Mouse (Mus musculus) neural tube, embryonic 12.5 days (tissue): Measurements from ENCODE around the gene Rfx4. TPM values are rescaled to one million over a fixed set of nuclear protein-coding genes. Genes with fewer than 3 reads are reported as not detected.
A peak's percentile ranks its signal among the peaks of the same experiment; 100 is the strongest.

Experiments used
- ATAC-seq: fragments of 200-750 bp; cut with Nextera tagmentation; 2 replicates; pipeline ENCODE4 v1.8.0; 2017; ENCODE audit warnings: low read depth, mild to moderate bottlenecking, moderate TSS enrichment, moderate library complexity; ENCODE audit not compliant: low FRiP score
- H3K27ac ChIP-seq: fragments of 300-500 bp; sonication (generic); 2 replicates; pipeline ENCODE4 v1.5.1; 2016
- H3K27me3 ChIP-seq: fragments of 300-500 bp; sonication (generic); replicated peaks from 2 replicates; pipeline ENCODE4 v1.6.1; 2016; ENCODE audit warnings: mild to moderate bottlenecking
- H3K36me3 ChIP-seq: fragments of 300-500 bp; sonication (generic); 2 replicates; pipeline ENCODE4 v1.6.1; 2016; ENCODE audit warnings: mild to moderate bottlenecking
- H3K4me1 ChIP-seq: fragments of 300-500 bp; sonication (generic); 2 replicates; pipeline ENCODE4 v1.6.1; 2016
- H3K4me2 ChIP-seq: fragments of 300-500 bp; sonication (generic); replicated peaks from 2 replicates; pipeline ENCODE4 v1.6.1; 2016; ENCODE audit warnings: mild to moderate bottlenecking
- H3K4me3 ChIP-seq: fragments of 300-500 bp; sonication (generic); 2 replicates; pipeline ENCODE4 v1.5.1; 2016
- H3K9ac ChIP-seq: fragments of 300-500 bp; sonication (generic); 2 replicates; pipeline ENCODE4 v1.6.1; 2016; ENCODE audit warnings: mild to moderate bottlenecking
- H3K9me3 ChIP-seq: fragments of 300-500 bp; sonication (generic); 2 replicates; pipeline ENCODE4 v1.6.1; 2016; ENCODE audit warnings: mild to moderate bottlenecking
- WGBS: fragments of 180-500 bp; shearing (Covaris S2); methylation state at CpG from one replicate; pipeline ENCODE4 v1.1.7; 2016; 5-methylcytosine and 5-hydroxymethylcytosine counted together
- polyA plus RNA-seq: library from polyadenylated mRNA; unstranded; fragments of >200 nt; fragmentation: Nextera tagmentation; extraction: Ambion mirVana; gene quantifications from 2 replicates; pipeline ENCODE4 v1.2.1, GENCODE M21; 2016

The Rfx4 gene
- polyA plus RNA-seq, 1 experiment from 2014 or later = 46.0 TPM

DNA sequence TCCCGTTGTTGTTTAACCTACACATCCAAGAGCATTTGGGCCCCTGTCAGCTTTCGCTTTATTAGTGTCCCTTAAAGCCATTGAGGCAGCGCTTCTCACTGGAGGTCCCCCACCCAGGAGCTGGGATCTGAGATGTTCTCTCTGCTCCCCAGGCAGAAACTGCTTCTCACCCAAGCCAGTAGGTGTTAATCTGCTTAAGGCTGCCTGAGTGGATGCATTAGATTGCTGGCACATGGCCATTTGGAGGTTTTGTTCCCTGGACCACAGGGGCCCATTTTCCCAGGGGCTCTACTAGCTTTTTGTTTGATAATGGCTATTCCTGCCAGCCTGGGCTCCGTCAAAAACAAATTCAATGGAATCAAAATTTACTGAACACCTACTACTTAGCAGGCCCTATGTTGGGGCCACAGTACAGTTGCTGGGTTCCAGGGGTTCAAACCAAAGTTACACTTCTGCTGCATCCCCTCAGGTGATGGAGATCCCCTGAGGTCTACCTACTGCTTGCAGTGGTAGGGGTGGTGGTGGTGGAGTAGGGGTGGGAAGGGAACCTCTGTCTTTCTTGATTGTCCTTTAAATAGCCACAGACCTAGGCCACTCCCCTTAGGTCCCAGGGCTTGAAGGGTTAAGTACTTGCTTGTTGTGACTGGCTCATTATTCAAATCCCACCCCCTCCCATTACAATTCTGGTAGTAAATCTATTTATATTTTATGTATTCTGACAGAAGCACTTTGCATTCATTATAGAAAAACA, 133.4 kb downstream of the Rfx4 start:
- no peak overlapping the region for H3K4me3 ChIP-seq
- H3K9ac ChIP-seq = no peak overlapping the region
- no peak overlapping the region for H3K27ac ChIP-seq
- 53% methylated on average over 4 of the region's 4 CpGs for WGBS
- no peak for ATAC-seq
- H3K36me3 ChIP-seq = peaks cover 15% of the 10 kb centered on the region
- no peaks in the 10 kb centered on the region for H3K27me3 ChIP-seq
- H3K4me1 ChIP-seq = no peaks in the 10 kb centered on the region
- no peaks in the 10 kb centered on the region for H3K9me3 ChIP-seq
- H3K4me2 ChIP-seq = no peak overlapping the region

DNA sequence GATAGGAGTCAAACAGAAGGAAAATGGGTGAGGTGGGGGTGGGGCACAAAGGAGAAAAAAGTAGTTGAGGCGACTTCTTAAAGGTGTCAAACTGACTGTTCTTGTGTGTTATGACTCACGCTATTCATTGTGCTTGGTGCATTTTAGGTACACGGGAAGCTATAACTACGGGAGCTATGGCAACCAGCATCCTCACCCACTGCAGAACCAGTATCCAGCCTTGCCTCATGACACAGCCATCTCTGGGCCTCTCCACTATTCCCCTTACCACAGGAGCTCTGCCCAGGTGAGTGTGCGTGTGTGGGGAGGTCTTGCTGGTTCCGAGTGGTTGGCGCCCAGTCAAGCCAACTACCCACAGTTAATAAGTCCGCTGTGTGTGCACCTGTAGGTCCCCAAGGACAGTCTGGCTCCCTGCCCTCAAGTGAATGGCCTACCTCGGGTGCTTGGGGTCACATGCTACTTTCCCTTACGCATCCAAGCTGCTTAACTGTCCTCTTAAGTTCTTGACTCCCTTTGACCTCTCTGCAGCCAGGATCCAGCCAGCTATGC, 140.0 kb downstream of the Rfx4 start:
- Histone ChIP-seq H3K9ac (no peak overlapping the region), H3K27me3 (no peaks in the 10 kb centered on the region), H3K9me3 (no peaks in the 10 kb centered on the region), H3K4me2 (no peak overlapping the region), H3K36me3 (peaks cover 69% of the 10 kb centered on the region), H3K27ac (no peak overlapping the region), H3K4me1 (peaks cover 12% of the 10 kb centered on the region), H3K4me3 (no peak overlapping the region)
- no peak for ATAC-seq
- 92% methylated on average over 10 of the region's 10 CpGs for WGBS

DNA sequence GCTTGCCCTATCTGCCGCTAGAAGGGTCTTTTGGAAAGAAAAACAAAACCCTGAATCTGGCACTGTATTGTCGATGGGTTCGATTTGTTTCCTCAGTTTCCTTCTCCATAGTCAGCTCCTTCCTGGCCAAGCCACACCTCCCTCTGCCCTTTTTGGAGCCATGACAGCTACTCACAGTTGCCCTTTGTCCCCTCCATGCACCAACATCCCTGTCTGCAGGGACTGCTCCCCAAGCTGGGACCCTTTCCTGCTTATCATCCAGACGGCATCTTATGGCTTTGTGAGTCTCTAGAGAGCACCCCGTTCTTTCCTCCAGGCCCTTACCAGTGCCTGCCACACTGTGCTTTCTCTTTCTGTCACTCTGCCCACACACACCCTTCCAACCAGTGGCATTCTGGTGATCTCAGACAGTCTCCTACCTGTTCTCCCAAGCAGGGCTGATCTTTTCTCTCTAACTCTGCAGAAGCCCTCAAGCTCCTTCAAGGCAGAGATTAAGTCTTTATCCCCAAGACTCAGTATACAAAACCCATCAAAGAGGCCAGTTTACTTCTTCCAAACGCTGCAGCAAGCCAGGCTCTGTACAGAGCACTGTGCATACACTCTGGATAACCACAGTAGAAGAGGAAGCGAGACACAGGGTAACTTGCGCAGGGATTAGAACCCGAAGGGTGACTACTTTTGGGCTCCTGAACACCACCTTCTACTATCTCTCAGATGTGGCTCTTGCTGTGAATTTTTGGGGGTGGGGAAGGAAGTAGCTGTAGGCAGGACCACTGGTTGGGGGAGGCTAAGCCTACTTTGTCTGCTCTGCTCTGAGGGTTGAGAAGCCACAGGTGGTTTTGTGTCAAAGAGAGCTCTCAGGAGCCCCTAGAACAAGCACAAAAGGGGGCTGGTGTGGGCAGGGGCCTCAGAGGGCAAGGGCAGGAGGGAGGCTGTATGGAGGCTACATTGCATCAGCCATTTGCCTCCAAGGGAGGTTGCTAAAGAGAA, 141.4 kb downstream of the Rfx4 start:
- H3K27me3 ChIP-seq = no peaks in the 10 kb centered on the region
- H3K9ac ChIP-seq = no peak overlapping the region
- 75% methylated on average over 9 of the region's 9 CpGs for WGBS
- H3K36me3 ChIP-seq = peaks cover 68% of the 10 kb centered on the region
- no peak overlapping the region for H3K27ac ChIP-seq
- no peak overlapping the region for H3K4me2 ChIP-seq
- no peak overlapping the region for H3K4me3 ChIP-seq
- ATAC-seq = no peak
- H3K4me1 ChIP-seq = peaks cover 12% of the 10 kb centered on the region
- no peaks in the 10 kb centered on the region for H3K9me3 ChIP-seq

DNA sequence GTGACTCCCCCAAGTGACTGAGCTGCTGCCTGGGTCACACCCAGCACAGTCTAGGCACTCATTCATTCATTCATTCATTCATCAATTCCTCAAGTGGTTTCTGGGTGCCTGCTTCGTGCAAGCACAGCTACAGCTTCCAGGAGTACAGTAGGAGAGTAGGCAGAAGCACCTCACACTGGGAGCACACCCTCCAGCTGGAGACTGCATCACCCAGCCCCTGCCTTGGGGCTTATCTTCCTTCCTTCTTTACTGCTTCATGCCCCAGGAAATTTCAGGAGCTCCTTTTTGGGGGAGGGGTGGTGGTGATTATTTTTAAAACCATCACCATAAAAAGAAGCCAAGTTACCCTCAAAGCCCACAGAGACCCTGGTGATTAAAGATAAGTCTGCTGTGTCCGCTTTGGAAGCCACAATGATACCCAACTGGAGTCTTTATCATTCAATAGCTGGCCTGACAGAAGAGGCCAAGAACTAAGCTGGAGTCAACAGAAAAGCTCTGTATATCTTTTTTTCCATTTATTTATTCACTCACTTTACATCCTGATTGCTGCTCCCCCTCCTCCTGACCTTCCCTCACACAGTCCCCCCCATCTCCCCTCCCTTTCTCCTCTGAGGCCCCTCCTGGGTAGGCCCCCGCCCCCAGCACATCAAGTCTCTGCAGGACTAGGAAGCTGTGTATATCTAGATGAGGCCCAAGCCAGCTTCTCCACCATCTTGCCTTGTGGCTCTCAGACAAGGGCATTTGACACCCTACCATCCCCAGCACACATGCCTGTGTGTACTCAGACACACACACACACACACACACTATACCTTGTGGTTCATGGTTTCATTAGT, 142.5 kb downstream of the Rfx4 start:
- ATAC-seq = no peak
- peaks cover 67% of the 10 kb centered on the region for H3K36me3 ChIP-seq
- H3K9ac ChIP-seq = no peak overlapping the region
- no peak overlapping the region for H3K4me3 ChIP-seq
- no peaks in the 10 kb centered on the region for H3K9me3 ChIP-seq
- WGBS = 77% methylated on average over 3 of the region's 3 CpGs
- H3K4me2 ChIP-seq = no peak overlapping the region
- no peaks in the 10 kb centered on the region for H3K27me3 ChIP-seq
- no peak overlapping the region for H3K27ac ChIP-seq
- peaks cover 15% of the 10 kb centered on the region for H3K4me1 ChIP-seq

DNA sequence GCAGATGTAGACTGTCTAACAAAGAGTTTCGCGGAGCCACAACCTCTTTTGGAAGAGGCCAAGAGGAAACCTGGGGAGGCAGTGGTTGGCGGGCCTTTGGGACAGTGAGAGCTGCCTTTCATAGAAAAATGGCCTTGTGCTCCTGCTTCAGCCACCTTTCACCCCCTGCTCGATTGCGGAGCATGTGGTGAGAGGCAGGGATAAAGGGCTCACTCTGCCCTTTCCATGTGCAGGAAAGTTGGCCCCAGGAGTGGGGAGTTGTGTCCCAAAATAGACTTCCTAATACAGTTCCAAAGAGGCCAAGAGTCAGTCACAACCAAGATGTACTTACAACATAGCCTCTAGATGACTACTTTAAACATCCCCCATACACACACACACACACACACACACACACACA, 145.8 kb downstream of the Rfx4 start:
- H3K36me3 ChIP-seq = peaks cover 43% of the 10 kb centered on the region; the same call in 1 of the 2 replicates
- WGBS = 77% methylated on average over 5 of the region's 5 CpGs
- H3K9me3 ChIP-seq = no peaks in the 10 kb centered on the region
- H3K27me3 ChIP-seq = no peaks in the 10 kb centered on the region
- no peak overlapping the region for H3K27ac ChIP-seq
- no peak overlapping the region for H3K9ac ChIP-seq
- H3K4me3 ChIP-seq = no peak overlapping the region
- H3K4me1 ChIP-seq = peaks cover 20% of the 10 kb centered on the region
- H3K4me2 ChIP-seq = no peak overlapping the region
- ATAC-seq = no peak

DNA sequence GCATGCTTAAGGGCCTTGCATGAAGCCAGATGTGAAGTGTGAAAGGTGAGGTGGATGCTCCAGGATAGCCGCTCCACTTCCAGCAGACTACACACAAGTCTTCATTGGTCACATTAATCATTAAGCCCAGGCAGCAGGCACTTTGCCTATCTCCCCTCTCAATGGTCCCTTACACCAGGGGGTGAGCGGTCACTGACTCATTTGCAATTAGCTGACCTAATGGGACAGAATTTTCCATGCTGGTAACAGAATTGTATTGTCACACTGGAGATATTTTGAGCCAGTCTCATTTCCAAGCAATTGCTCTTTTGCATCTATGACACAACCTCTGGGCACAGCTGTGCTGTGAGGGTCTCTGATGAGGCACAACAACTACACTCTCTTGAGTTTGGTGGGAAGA, 146.4 kb downstream of the Rfx4 start:
- no peak overlapping the region for H3K4me2 ChIP-seq
- peaks cover 39% of the 10 kb centered on the region; the same call in 1 of the 2 replicates for H3K36me3 ChIP-seq
- ATAC-seq = no peak
- no peaks in the 10 kb centered on the region for H3K9me3 ChIP-seq
- H3K27me3 ChIP-seq = no peaks in the 10 kb centered on the region
- no peak overlapping the region for H3K9ac ChIP-seq
- H3K4me1 ChIP-seq = peaks cover 20% of the 10 kb centered on the region
- H3K4me3 ChIP-seq = no peak overlapping the region
- 67% methylated on average over 2 of the region's 2 CpGs for WGBS
- no peak overlapping the region for H3K27ac ChIP-seq

DNA sequence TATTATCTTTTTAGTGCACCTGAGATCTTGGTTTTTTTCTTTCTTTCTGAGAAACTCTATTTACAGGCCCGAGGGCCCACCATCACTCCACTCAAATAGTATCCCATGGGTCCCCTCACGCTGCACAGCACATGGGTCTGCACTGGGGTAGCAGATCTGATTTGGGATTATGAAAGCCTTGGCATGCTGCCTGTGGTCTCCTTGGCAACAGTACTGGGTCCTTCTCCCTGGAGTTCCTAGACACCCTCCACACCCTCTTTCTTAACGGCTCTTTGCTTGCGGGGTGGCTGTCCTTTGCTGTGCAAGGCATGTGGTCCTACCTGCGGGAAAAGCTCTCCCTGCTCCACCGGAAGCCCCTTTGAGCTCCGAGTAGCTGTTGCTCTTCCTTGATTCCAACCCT, 147.4 kb downstream of the Rfx4 start:
- H3K9me3 ChIP-seq = no peaks in the 10 kb centered on the region
- H3K27me3 ChIP-seq = no peaks in the 10 kb centered on the region
- no peak overlapping the region for H3K9ac ChIP-seq
- H3K4me2 ChIP-seq = peak overlapping the region; percentile 38
- peaks cover 13% of the 10 kb centered on the region for H3K4me1 ChIP-seq
- ATAC-seq = 0 out of 2 replicates have a peak, but pooled peaks have one; percentile 39
- no peak overlapping the region for H3K27ac ChIP-seq
- H3K36me3 ChIP-seq = peaks cover 38% of the 10 kb centered on the region; the same call in 1 of the 2 replicates
- no peak overlapping the region for H3K4me3 ChIP-seq
- 54% methylated on average over 7 of the region's 7 CpGs for WGBS

DNA sequence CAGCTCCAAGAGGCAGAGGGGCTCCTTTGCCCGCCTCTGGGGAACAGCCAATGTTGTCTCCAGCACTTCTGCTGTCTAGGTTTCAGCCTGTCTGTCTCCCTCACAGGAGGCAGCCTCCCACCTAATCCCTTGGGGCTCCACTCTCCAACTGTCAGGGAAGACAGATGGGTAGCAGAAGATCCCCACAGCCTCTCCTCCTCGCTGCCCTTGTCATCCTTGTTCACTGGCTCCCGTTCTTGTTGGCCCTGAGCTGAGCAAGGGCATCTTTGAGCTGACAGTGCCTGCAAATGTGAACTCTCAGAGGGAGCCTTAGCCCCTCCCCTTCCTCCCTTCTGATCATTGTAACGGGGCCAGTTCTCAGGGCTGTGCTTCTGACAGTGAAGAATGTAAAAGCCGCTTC, 147.9 kb downstream of the Rfx4 start:
- Histone ChIP-seq H3K4me3 (no peak overlapping the region), H3K9me3 (no peaks in the 10 kb centered on the region), H3K36me3 (peaks cover 37% of the 10 kb centered on the region; the same call in 1 of the 2 replicates), H3K4me1 (peaks cover 9% of the 10 kb centered on the region), H3K4me2 (peak overlapping the region; percentile 38), H3K9ac (no peak overlapping the region), H3K27ac (no peak overlapping the region), H3K27me3 (no peaks in the 10 kb centered on the region)
- WGBS = 15% methylated on average over 5 of the region's 5 CpGs
- no peak for ATAC-seq

DNA sequence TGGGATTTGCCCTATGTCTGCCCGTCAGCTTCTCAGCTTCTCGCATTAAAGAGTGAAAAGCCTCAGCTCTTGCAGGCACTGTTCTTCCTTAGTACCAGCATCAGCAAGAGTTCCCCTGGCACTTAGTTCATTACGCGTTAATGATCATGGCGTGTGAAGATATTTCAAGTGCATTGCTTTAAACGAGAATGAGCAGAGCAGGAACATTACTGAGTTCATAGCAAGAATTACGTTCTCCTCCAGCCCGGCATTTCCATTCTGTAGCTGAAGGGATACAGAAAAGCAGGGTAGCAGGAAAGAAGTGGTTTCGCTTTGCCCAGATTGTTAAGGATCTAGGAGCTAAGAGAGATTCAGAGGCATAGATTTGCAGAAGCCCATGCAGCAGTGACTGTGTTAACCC, 151.0 kb downstream of the Rfx4 start:
- WGBS = 79% methylated on average over 9 of the region's 9 CpGs
- H3K9me3 ChIP-seq = no peaks in the 10 kb centered on the region
- H3K4me3 ChIP-seq = no peak overlapping the region
- no peak overlapping the region for H3K27ac ChIP-seq
- H3K9ac ChIP-seq = no peak overlapping the region
- H3K4me2 ChIP-seq = no peak overlapping the region
- ATAC-seq = no peak
- H3K4me1 ChIP-seq = peaks cover 26% of the 10 kb centered on the region
- no peaks in the 10 kb centered on the region for H3K27me3 ChIP-seq
- H3K36me3 ChIP-seq = peaks cover 15% of the 10 kb centered on the region; the same call in 1 of the 2 replicates

DNA sequence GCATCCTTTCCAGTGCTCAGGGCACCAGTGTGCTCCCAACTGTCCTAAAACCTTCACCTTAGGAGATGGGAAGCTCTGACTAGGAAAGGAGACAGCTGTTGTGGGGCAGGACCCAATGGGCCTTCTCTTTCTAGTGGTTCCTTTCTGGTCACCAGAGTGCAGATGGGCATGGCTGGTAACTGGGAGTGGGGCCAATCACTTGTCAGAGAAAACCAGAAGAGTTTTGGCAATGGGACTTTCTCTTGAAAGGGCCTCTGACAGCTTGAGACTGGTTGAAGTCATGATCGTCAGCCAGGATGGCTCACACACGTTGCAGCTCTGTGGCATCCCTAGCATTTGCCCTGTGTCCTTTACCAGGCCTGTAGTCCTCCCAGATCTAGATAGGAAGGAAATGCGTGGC, 152.1 kb downstream of the Rfx4 start:
- Histone ChIP-seq H3K9me3 (no peaks in the 10 kb centered on the region), H3K4me2 (no peak overlapping the region), H3K4me1 (peaks cover 26% of the 10 kb centered on the region), H3K9ac (no peak overlapping the region), H3K27me3 (no peaks in the 10 kb centered on the region), H3K27ac (no peak overlapping the region), H3K4me3 (no peak overlapping the region), H3K36me3 (peaks cover 15% of the 10 kb centered on the region; the same call in 1 of the 2 replicates)
- WGBS = 91% methylated on average over 3 of the region's 3 CpGs
- no peak for ATAC-seq

DNA sequence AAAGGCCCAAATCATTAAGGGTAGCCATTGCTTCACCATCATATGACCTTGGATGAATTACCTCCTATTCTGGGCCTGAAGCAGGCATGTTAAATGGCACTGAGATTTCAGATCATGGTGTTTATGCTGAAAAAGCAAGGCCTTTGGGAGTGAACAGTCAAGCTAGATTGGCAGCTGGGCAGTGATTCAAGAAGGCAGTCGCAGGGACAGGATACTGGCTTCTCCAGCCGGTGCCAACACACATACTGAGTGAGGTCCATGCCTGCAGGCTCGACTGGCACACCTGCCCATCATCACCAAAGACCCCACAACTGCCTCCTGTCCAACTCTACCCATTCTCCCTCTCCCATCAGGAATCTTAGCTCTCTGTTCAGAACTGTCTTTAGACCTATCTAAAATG, 152.6 kb downstream of the Rfx4 start:
- H3K9me3 ChIP-seq = no peaks in the 10 kb centered on the region
- H3K27me3 ChIP-seq = no peaks in the 10 kb centered on the region
- WGBS = 98% methylated on average over 3 of the region's 3 CpGs
- H3K4me1 ChIP-seq = peaks cover 22% of the 10 kb centered on the region
- H3K9ac ChIP-seq = no peak overlapping the region
- H3K36me3 ChIP-seq = peaks cover 15% of the 10 kb centered on the region; the same call in 1 of the 2 replicates
- H3K27ac ChIP-seq = no peak overlapping the region
- no peak for ATAC-seq
- H3K4me3 ChIP-seq = no peak overlapping the region
- H3K4me2 ChIP-seq = no peak overlapping the region
